Mouse (Mus musculus): ENCODE measurements at regions not wholly inside any gene's neighbourhood (a gene's known extent, or its start where the extent isn't known, plus 50 kb on each side); places are given as distances from the start of the nearest gene placed in this dataset.

DNA sequence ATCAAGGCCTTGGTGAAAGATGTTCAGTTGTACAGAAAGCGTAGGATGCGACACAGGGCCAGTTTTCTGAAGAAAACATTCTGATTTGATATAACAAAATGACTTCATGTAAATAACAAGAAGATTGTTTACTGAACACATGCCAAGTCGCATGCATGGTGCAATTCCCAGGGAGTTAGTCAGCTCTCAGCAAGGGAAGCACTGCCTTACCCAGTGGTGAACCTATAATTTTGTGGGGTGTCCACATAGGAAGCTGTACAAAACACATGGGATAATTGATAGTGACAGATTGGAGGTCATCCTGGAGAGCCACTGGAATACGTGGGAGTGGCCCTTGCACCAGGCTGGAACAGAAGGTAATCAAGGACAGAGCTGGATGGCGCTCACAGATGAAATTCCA, 79.0 kb upstream of the Krr1 start:
- no peak for DNase-seq

DNA sequence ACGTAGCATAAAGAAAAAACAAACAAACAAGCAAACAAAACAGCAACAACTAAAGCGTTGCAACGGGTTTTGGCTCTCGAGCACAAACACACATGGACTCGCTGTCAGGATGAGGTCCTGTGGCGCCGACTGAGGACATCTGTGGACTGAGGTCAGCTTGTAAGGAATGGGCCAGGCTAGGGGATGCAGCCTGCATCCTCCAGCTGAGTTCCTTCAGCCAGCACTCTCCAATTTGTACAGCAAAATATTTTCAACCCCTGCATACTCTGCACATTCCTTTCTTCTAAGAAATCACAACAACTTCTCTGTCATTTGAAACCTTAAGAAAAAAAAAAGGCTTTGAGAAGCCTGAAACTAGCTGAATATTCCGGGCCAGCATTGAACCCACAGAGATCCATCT, 78.5 kb upstream of the Krr1 start:
- peak; percentile 98 for DNase-seq

DNA sequence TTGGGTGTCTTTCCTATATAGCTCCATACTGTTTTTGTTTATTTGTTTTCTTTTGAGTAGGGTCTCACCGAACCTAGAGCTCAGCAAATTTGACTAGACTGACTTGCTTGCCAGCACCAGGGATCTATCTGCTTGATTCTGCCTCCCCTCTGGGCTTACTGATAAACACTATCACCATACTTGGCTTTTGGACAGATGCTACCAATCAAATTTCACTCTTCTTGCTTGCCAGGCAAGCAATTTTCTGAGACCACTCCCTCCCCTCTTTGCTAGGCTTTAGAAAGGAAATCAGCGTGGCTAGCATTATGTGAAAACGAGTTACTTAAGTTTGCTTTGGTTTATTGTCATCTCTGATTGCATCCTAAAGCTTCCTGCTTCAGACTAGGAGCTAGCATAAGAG, 75.1 kb upstream of the Krr1 start:
- DNase-seq = peak; percentile 34

DNA sequence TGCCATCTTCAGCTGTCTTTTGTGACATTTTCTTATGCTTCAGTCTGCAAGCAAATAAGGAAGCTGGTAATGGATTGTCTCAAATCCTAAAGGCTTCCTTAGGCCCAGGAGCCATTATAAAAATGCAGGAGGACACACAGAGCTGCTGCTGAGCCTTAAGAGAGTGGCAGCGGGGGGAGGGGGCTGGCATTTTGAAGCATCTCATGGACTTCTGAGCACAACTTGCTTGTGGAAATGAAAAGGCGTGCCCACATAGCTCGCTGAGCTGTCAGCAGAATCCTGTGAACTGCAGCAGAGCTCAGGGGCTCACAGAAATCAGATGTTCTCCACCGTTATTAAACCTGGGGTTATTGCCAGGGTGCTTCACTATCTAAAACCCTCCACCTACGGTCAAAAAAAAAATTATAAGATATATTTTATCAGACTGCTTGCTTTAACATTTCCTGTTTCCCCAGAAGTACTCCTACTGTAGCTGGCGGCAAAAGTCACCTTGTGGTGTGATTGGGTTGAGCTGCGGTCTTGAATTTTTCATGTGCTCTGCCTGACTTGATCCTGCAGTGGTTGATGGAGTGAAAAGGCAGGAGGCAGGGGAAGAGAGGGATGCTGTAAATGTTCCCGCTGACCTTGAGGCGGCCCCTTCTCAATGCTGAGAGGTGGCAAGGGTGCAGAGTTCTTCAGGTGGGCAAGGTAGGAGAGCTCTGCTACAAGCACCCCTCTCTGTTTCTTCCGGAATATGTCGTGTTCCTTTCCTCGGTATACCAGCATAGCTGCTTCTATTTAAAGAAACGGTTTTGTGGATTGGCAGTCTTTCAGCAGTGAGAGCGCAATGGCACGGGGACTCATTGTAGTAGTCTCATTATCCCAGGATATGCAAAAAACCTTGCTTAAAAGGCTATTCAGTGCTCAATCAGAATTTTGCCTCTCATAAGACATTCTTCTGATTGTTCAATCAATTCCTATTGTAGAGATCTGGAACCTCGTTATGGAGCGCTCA, 71.4 kb upstream of the Krr1 start:
- DNase-seq = peak; percentile 81

DNA sequence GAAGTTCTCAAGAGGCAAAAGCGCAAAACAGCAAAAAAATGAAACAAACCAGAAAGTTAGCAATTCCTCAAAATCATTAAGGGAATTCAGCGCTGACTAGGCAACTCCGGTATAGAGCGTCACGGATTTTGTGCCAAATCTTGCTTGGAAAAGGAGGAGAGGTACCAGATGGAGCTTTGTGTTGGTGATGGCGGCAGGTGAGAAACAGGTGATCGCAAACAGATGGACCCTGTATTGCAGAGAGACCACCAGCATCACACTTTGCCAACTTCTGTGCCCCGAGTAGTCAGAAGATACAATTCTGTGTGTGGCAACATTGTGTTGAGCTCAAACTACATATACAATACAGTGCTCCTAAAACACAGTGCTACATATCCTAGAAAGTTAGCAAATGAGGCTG, 68.5 kb upstream of the Krr1 start:
- DNase-seq = peak; percentile 19

DNA sequence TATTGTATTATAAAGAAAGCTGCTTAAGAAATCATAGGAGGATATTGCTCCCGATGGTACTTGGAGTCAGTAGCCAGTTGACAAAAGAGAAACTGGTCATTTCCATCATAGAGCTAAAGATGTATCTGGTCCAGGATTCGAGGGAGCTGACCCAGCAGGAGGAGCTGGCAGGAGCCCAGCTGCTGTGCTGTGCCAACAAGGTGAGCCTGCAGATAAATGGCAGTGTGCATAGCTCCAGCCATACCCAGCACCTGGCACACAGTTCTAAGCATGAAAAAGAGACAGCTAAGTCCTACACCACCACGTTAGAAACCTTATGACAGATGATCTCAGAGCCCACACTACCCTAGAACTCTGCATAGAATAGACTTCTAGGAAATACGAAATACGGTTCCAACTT, 64.6 kb upstream of the Krr1 start:
- DNase-seq = peak; percentile 46

DNA sequence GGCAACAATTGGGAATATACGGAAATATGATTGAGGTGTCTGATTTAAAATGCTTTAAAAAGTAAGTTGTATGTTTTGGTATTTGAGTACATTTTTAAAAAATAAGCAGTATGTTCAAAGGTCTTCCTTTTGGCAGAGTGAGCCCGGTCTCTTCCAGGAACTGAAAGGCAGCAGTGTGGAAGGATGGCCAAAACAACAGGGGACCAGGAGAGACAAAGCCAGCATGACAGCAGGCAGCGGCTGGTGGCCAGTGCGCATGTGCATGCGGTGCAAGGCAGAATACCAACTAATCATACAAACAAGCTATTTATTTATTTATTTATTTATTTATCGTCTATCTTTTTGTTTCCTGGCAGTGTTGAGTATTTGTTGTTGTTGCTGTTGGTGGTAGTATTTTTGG, 59.9 kb upstream of the Krr1 start:
- DNase-seq = peak; percentile 93

DNA sequence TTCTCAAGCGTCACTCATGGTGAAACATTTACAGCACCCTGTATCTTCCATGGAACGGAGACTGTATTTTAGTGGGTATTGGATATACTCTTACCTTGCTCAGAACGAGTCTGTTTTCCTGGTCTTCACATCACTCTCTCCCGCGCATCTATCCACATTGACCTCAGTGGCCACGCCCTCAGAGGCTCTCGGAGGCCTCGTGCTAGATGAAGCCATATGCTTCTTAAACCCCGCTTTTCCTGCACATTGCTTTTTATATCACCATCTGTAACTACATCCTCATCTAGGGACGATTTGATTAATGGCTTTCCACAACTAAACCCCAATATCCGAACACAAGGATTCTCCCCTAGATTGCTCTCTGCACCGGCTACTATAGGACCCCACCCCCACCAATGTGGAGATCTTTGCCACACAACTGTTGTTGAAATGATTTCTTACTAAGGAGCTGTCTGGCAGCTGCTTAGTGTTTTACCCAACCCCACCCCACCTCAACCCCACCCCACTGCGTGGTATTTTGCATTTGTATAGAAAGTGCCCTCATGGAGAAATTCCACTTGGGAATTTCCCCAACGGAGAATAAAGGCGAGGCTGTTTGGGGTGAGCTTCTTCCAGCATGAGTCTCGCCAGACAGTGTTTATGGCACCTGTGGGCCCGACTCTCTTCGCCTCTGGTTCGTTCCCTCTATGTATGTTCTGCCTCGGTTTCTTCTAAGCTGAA, 59.2 kb upstream of the Krr1 start:
- DNase-seq = peak; percentile 77

DNA sequence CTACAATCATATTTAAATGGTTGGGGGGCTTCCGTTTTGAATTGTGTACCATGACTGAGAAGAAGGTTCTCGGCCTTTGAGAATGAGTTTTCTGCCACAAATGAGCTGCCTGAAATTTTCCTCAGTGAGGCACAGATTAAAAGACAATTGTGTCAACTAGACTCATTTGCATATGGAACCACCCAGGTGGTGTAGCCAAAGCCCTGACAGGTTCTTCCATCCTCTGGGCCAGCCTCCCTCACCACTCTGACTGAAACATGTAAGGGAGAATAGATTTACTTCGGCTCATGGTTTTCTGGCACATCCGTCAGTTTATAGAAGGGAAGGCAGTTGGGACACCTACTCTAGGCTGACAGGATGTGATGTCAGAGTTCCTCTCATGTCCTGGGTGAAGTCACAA, 58.2 kb upstream of the Krr1 start:
- DNase-seq = peak; percentile 49

DNA sequence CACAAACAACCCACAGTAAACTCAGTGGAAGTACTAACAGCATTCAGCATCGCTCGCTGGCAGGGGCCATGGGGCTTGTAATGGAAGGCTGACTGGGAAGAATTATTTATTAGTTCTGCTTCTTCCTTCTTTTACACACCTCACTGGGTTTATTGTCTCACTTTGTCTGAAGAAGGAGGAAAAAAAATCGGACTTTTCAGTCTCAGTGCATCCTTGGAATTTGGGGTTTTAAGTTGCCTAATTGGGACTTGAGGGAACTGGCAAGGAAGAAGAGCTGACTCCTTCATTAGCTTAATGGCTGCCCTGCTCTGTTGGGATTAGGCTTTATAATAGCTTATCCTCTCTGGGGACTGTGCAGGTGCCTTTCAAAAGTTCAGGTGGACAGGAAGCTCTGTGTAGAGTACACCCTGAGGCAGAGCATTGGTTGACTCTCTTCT, 54.4 kb upstream of the Krr1 start:
- peak; percentile 79 for DNase-seq

DNA sequence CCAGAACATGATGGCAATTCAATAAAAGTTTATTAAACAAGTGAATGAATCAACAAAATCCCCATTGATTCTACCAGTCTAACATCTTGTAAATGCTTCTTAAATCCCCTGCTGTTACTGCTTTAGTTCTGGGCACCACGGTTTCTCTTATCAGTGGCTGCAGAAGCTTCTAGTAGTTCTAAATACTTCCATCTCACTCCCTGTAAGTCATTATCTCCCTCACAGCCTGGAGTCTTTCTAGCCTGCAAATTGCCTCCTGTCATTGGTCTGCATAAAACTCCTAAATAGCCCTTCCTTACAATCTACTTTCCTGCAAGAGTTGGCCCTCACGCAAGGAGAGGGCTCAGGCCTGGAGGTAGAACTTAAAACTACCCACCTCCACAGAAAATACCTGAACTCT, 53.0 kb upstream of the Krr1 start:
- DNase-seq = peak; percentile 31

DNA sequence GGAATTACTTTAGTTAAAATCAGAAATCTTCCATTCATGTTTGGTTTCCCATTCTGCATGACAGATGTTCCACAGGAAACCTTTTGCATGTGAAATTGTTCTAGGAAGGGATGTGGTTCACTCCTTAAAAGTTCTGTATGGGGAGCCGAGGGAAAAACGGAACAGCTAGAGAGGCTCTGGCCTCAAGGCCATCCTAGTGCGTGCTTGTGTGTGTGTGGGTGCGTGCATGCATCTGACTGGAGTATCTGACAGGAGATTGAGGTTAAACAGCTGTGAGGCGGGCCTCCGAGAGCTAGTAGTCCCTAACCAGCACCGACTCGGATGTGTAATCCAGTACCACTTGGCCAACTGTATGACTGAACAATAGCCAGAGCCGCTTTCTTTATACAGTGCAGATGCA, 51.0 kb upstream of the Krr1 start:
- peak; percentile 96 for DNase-seq
